Mouse (Mus musculus) activated CD4-positive, CD25-positive, alpha-beta regulatory T cell, adult 4 months (primary cell): ENCODE measurements around the gene Taok2. TPM values are rescaled to one million over a fixed set of nuclear protein-coding genes. Genes with fewer than 3 reads are reported as not detected.
A peak's percentile ranks its signal among the peaks of the same experiment; 100 is the strongest.
"Not testable (repeated sequence)": the region's sequence is repeated elsewhere in the genome, so short reads cannot be mapped to it uniquely, and the experiment has no call there.

ENCODE experiments used
- ATAC-seq: one replicate; pipeline ENCODE4 v1.8.0; 2017
- polyA plus RNA-seq, 2 experiments: library from polyadenylated mRNA; unstranded; fragments of 100-300 nt; shearing (Covaris generic); gene quantifications; one replicate each; pipeline ENCODE4 v1.2.1; 2017

Taok2 gene
- 10 to 100 TPM; 16.8 to 19.5 TPM for polyA plus RNA-seq

- peak; percentile 86 for ATAC-seq
These were observed at the start of gene Taok2 for GRCm38 (mm10) chr7:126884286-126885164. Gene Taok2 (minus strand): TSS chr7:126884703.

- no peak for ATAC-seq
These were observed 48.1 kb upstream of the Taok2 start for GRCm38 (mm10) chr7:126932652-126933051.

DNA sequence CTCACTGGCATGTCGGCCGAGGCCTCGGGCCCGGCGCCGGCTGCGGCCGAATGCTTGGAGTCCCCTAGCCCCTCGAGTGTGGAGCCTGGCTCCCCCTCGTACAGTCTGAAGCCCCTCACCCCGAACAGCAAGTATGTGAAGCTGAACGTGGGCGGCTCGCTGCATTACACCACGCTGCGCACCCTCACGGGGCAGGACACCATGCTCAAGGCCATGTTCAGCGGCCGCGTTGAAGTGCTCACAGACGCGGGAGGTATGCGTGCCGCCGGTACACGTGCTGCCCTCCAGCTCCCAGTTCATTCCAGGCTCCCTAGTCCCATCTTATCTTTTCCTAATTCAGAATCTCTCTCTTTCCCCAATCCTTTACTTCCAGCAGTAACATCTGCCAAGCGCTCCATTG is 44.5 kb upstream of the Taok2 start:
- peak; percentile 22 for ATAC-seq

- ATAC-seq: peak; percentile 91
These were observed 44.0 kb upstream of the Taok2 start, which contains the start of gene Kctd13 for GRCm38 (mm10) chr7:126928384-126929037. Gene Kctd13 (plus strand): TSS chr7:126928879.

- ATAC-seq: no peak
These were observed 41.8 kb upstream of the Taok2 start for GRCm38 (mm10) chr7:126926299-126926698.

DNA sequence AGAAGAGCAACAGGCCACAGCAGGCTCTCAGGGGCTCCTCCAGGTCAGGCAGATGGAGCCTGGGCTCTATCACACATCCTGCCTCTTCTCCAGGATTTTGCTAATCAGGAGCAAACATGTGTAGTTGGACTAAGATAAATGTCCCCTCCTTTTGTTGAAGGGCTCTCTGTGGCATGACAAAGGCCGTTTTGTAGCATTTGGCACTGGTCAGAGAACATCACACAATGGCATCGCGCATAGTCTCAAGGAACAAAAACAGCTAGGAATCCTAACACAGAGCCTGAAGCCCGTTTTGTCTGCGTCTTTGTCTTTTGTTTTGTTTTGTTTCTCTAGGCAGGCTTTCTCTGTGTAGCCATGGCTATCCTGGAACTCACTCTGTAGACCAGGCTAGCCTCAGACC is 39.5 kb upstream of the Taok2 start:
- ATAC-seq: no peak

DNA sequence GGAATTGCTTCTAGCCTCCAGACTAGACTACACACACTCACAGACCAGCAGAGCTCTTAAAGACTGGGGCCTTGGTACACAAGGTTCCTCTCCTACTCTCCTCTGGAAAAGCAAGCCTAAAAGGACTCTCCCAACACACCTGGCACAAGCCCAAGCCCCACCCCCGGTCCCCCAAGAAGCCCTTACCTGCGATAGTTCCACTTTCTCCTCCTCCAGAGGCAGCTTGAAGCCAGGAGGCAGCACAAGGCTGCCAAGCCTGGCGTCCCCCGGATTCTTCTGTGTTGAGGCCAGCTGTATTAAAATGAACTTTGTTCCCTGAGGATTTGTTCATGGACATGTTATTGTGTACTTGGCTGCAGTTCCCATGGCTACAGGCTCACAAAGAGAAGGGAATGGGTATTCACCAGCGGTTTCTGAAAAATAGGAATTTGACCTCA is 38.1 kb upstream of the Taok2 start, which contains the start of gene Tmem219:
TSS of gene Tmem219 (minus strand) at position 294 of the 437 bp plus-strand sequence.
- ATAC-seq: no peak

- no peak for ATAC-seq
These were observed 37.1 kb upstream of the Taok2 start for GRCm38 (mm10) chr7:126921563-126921962.

- ATAC-seq: no peak
These were observed 35.5 kb upstream of the Taok2 start for GRCm38 (mm10) chr7:126919973-126920372.

DNA sequence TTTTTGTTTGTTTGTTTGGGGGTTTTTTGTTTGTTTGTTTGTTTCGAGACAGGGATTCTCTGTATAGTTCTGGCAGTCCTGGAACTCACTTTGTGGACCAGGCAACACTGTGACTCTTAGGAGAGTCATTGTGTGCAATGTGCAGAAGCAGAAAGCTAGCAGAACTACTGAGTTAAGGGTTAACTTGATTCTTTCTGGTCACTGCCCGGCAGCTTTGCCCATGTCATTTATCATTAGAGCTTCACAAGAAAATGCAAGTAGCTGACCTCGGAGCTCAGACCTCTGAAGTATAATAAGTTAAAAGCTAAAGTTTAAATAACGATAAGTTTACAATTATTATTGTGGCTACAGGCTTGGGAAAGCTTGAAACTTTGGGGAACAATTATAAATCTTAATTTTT is 33.9 kb upstream of the Taok2 start:
- not testable (repeated sequence) for ATAC-seq

GRCm38 (mm10) chr7:126914844-126915243 is 30.3 kb upstream of the Taok2 start:
- no peak for ATAC-seq

- no peak for ATAC-seq
These were observed 21.1 kb upstream of the Taok2 start for GRCm38 (mm10) chr7:126905590-126905989.

GRCm38 (mm10) chr7:126899781-126900180 is 15.3 kb upstream of the Taok2 start:
- ATAC-seq: not testable (repeated sequence)

DNA sequence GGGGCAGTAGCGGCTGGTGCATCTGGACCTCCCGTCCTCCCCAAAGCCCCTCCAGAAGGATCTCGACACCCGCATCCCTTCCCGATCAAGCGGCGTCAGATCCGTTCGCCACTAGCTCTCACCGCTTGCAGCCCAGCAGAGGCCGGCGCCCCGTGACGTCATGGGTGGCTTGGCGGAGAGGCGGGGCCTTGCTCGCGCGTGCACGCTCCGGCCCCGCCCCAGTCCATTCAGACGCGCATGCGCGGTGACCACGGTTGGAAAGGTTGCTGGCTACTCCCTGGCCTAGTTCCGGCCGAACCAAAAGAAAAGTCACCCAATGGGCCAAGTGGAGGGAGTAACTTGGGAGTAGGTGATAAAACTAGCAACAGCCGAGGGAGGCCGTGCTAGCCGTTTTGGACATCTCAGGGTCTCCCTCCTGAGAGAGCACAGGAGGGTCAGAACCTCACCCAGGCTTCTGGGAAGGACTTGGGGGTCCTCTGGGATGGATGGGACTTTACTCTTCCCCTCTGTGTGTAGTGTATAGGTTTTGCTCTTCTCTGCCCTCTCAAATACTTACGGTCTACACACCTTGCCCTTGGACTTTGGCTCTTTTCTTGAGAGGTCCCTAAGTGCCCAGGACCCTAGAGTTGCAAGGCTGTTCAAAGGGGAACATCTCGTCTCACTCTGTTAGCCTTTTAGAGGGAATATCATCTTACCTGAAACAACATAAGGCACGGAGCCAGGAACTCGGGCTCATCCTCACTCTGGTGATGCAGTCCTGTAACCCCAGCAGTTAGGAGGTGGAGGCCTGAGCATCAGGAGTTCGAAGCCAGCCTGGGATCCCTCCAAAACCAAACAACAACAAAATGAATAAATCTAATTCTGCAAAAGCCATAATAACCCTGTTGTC is 13.8 kb upstream of the Taok2 start:
- peak; percentile 73 for ATAC-seq

- ATAC-seq: no peak
These were observed 13.0 kb upstream of the Taok2 start for GRCm38 (mm10) chr7:126897390-126898101.

- no peak for ATAC-seq
These were observed 12.4 kb upstream of the Taok2 start for GRCm38 (mm10) chr7:126896912-126897311.

DNA sequence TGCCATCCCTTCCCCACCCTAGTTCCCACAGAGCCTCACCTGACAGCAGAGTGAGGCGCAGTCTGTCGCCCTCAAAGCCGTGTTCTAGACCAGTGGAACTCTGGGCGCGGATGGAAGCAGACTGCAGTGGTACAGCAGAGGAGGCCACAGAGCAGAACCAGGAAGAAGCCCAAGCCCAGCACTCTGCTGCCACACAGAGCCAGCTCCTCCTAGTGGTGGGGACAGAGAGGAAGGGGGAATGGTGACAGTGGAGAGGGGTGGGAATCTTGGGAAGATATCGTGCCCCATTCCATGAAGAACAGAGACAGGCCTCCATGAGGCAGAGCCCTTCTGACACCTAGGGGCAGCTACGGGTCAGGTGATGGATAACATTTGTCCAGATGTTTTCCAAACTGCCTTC is 4.3 kb upstream of the Taok2 start:
- no peak for ATAC-seq

DNA sequence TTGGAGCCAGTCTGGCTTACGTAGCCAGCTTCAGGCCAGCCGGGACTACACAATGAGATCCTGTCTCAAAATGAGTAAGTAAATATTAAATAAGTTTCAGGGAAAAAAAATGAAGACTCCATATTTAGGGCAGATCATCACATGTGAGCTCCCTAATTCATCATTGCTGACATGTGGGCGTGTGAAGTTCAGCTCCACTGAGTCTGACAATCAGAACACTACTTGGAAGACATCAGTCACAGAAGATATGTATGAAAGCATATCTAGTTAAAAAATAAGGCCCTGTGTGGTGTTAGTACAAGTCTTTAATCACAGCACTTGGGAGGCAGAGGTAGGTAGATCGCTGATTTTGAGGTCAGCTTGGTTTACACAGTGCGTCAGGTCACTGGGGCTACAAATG is 2.8 kb upstream of the Taok2 start:
- ATAC-seq: no peak

- ATAC-seq: no peak
These were observed 747 bp downstream of the Taok2 start for GRCm38 (mm10) chr7:126883731-126884181.

- ATAC-seq: no peak
These were observed 3.5 kb downstream of the Taok2 start for GRCm38 (mm10) chr7:126881040-126881439.

DNA sequence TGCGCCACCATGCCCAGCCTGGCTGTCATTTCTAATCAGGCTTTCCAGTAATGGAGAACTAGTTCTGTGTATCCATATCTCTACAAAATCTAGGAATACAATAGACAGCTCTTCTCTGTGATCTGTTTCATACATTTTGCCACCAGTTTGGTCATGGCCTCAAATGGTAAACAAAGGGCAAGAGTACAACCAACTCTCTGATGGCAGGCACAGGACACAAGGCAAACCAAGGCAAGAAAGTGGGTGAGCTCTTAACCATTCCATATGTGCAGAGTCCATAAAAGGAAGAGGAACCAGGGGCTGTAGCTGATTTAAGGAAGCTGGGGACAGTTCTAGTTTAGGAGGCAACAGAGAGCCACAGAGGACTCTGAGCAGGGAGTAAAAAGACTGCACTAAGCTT is 7.3 kb downstream of the Taok2 start:
- ATAC-seq: no peak

DNA sequence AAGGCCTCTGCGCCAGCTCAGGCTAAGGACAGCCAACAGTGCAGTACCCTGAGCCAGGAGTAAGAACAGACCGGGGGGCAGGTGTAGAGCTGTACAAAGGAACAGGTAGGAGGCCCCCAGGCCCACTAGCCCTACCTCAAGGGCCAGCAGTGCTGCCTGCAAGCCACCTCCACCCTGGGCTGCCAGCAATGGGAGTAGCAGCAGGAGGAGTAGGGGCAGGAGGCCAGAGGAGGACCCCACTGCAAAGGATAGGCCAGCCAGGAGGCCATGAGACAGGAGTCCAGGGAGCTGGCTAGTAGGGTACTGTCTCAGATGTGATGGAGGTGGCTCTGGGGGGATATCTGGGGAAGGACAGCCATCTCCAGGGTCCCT is 14.0 kb downstream of the Taok2 start:
- no peak for ATAC-seq
